Mouse (Mus musculus) forebrain, embryonic 12.5 days (tissue): ENCODE results near the gene Tcfl5. TPM values are rescaled to one million over a fixed set of nuclear protein-coding genes. Genes with fewer than 3 reads are reported as not detected.

ENCODE experiments used
- ATAC-seq: fragments of 200-750 bp; cut with Nextera tagmentation; 2 replicates; pipeline ENCODE4 v1.8.0; 2017; ENCODE audit warnings: moderate TSS enrichment; ENCODE audit not compliant: low FRiP score
- H3K27ac ChIP-seq: fragments of 300-500 bp; sonication (generic); 2 replicates; pipeline ENCODE4 v1.5.1; 2016; ENCODE audit warnings: mild to moderate bottlenecking
- H3K27me3 ChIP-seq: fragments of 300-500 bp; sonication (generic); 2 replicates; pipeline ENCODE4 v1.6.1; 2016; ENCODE audit warnings: mild to moderate bottlenecking
- H3K36me3 ChIP-seq: fragments of 300-500 bp; sonication (generic); replicated peaks from 2 replicates; pipeline ENCODE4 v1.6.1; 2016; ENCODE audit warnings: mild to moderate bottlenecking
- H3K4me1 ChIP-seq: fragments of 300-500 bp; sonication (generic); 2 replicates; pipeline ENCODE4 v1.6.1; 2016
- H3K4me2 ChIP-seq: fragments of 300-500 bp; sonication (generic); 2 replicates; pipeline ENCODE4 v1.6.1; 2016; ENCODE audit warnings: mild to moderate bottlenecking, moderate library complexity
- H3K4me3 ChIP-seq: fragments of 300-500 bp; sonication (generic); replicated peaks from 2 replicates; pipeline ENCODE4 v1.5.1; 2016; ENCODE audit warnings: mild to moderate bottlenecking
- H3K9ac ChIP-seq: fragments of 300-500 bp; sonication (generic); 2 replicates; pipeline ENCODE4 v1.6.1; 2016; ENCODE audit warnings: mild to moderate bottlenecking
- H3K9me3 ChIP-seq: fragments of 300-500 bp; sonication (generic); 2 replicates; pipeline ENCODE4 v1.6.1; 2016
- WGBS: fragments of 180-500 bp; shearing (Covaris S2); methylation state at CpG from one replicate; pipeline ENCODE4 v1.1.7; 2016; 5-methylcytosine and 5-hydroxymethylcytosine counted together
- polyA plus RNA-seq: library from polyadenylated mRNA; unstranded; fragments of >200 nt; fragmentation: Nextera tagmentation; extraction: Ambion mirVana; gene quantifications from 2 replicates; pipeline ENCODE4 v1.2.1, GENCODE M21; 2016

Tcfl5 gene
- polyA plus RNA-seq = 0.15 and 0.26 TPM in 2 replicates

DNA sequence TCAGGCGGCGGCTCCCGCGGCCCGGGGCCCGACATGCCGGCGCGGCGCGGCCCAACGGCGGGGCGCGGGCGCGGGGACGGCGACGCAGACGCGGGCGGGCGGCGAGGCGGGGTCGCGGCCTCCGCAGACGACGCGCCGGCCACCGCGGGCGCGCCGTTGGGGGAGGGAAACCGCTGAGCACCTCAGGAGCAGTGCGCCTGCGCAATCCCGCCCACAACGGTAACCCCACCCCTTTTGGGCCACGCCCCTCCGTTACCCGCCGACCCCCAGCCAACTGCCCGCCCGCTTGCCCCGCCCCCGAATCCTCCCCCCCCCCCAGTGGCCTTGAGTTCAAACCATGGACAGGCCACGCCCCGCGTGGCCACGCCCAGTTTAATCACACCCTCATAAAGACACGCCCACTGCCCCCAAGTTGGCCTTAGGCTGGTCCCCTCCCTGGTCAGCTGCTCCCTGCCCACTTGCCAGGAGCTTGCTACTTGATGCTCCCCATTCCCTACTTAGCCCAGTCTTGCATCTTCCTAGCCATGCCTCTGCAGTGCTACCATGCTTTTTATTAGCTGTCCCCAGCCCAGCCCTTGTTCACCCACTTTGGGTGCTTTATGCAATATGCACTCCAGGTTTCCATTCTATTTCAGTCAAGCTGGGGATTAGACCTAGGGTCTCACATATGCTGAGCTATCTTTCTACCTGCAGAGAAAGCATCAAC is at the start of gene Tcfl5:
Gene Tcfl5 (minus strand): TSS at position 154 of the 706 bp plus-strand sequence.
- Histone ChIP-seq H3K9ac (no peak within 1 kb of the TSS), H3K9me3 (peaks cover 21% of the 10 kb centered on the region), H3K27ac (no peak within 1 kb of the TSS), H3K27me3 (peaks cover 56% of the 10 kb centered on the region), H3K4me2 (peak within 1 kb of the TSS; percentile 44), H3K4me1 (peaks cover 6% of the 10 kb centered on the region), H3K36me3 (no peaks in the 10 kb centered on the region), H3K4me3 (peak within 1 kb of the TSS; percentile 37)
- 3% methylated on average over 41 of the region's 56 CpGs for WGBS
- ATAC-seq = no peak

- H3K4me2 ChIP-seq = no peak overlapping the region
- H3K9me3 ChIP-seq = no peaks in the 10 kb centered on the region
- 85% methylated on average over 5 of the region's 5 CpGs for WGBS
- no peak for ATAC-seq
- peaks cover 9% of the 10 kb centered on the region for H3K4me1 ChIP-seq
- H3K9ac ChIP-seq = no peak overlapping the region
- no peak overlapping the region for H3K27ac ChIP-seq
- H3K36me3 ChIP-seq = peaks cover 62% of the 10 kb centered on the region
- H3K27me3 ChIP-seq = no peaks in the 10 kb centered on the region
- H3K4me3 ChIP-seq = no peak overlapping the region
Measured at GRCm38 (mm10) chr2:180689841-180690240, 47.3 kb upstream of the Tcfl5 start.

DNA sequence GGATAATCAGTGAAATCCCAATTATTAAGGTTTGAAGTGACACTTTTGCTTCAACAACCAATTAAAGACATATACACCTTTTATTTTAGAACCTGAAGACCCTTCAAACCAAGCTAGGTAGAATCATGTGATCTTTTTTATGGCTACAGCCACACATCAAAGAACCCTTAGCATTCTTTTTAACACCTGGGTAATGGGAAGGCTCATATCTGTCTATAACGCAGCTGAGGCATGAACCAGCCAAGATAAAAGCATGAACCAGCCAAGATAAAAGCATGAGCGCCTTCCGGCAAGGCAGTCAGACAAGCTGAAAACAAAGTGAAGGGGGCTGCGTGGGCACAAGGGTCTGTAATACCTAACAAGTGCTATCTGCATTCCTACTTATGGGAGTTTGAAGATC is 41.5 kb upstream of the Tcfl5 start:
- Histone ChIP-seq H3K4me3 (no peak overlapping the region), H3K4me2 (no peak overlapping the region), H3K27ac (no peak overlapping the region), H3K27me3 (no peaks in the 10 kb centered on the region), H3K4me1 (no peaks in the 10 kb centered on the region), H3K36me3 (peaks cover 93% of the 10 kb centered on the region), H3K9me3 (no peaks in the 10 kb centered on the region), H3K9ac (no peak overlapping the region)
- no peak for ATAC-seq
- WGBS = 95% methylated on average over 4 of the region's 4 CpGs

DNA sequence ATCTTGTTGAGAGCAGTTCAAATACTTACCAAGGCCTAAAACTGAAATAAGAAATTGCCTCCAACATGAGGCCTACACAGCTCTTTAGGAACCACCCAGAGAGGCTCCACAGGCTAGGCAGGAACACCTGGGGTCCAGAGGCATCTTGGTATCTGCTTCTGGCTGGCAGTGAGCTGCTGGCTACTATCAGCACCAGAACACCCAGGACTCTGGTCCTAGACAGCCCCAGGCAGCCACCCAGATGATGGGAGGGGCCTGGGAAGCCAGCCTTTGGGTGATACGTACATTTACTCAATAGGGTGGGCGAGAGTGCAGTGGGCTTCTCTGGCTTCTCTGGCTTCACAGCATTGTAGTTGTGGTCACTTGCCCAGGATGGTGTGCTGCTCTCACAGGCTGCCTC is 41.0 kb upstream of the Tcfl5 start:
- 89% methylated on average over 2 of the region's 2 CpGs for WGBS

DNA sequence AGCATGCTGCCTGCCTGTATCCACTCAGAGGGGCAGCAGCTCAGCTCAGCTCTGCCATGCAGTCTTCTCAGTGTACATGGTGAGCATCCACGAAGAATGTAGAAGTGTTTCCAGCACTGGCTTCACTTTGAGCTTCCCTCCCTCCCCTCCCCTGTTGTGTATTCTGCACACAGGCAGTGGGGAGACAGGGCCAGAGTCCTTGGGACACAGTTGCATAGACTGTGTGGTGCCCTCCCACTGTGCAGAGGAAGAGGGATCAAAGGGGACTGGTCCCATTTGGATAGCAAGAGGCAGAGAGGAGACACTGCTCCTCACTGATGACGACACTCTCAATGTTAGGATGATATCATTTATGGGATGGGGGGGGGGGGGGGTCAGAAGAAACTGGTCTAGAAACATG is 38.7 kb upstream of the Tcfl5 start:
- H3K4me3 ChIP-seq = no peak overlapping the region
- H3K4me1 ChIP-seq = no peaks in the 10 kb centered on the region
- no peaks in the 10 kb centered on the region for H3K9me3 ChIP-seq
- no peaks in the 10 kb centered on the region for H3K27me3 ChIP-seq
- H3K9ac ChIP-seq = no peak overlapping the region
- H3K27ac ChIP-seq = no peak overlapping the region
- 77% methylated on average over 2 of the region's 2 CpGs for WGBS
- no peak for ATAC-seq
- H3K4me2 ChIP-seq = no peak overlapping the region
- peaks cover 65% of the 10 kb centered on the region for H3K36me3 ChIP-seq

More for the DNA sequence above, 41.0 kb upstream of the Tcfl5 start:
- no peak overlapping the region for H3K4me3 ChIP-seq
- peaks cover 88% of the 10 kb centered on the region for H3K36me3 ChIP-seq
- H3K9ac ChIP-seq = no peak overlapping the region
- no peaks in the 10 kb centered on the region for H3K9me3 ChIP-seq
- no peak for ATAC-seq
- no peaks in the 10 kb centered on the region for H3K4me1 ChIP-seq
- H3K4me2 ChIP-seq = no peak overlapping the region
- H3K27me3 ChIP-seq = no peaks in the 10 kb centered on the region
- no peak overlapping the region for H3K27ac ChIP-seq

DNA sequence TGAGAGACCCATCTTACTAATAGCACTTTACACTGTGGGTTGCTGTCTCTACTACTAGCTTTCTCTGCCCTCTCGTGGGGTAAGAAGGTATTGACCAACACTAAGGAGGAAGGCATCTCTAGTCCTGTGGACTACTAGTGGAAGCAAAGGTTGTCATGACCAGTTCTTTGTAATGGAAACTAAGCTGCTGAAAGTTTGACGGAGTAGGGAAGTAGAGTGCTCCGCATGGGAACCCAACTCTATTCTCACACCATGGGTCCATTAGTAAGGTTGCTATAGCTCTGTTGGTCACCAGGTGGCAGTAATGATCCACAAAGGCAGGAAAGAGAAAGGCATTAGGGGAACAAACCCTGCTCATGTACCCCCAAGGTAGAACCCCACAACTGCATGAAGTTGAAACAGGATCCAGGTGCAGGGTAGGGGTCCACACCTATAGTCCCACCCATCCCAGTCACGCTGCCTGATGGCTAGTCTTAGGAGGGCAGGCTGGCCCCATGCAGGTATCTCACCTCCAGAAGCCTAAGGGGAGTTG is 36.2 kb upstream of the Tcfl5 start:
- H3K27me3 ChIP-seq = no peaks in the 10 kb centered on the region
- no peak overlapping the region for H3K9ac ChIP-seq
- H3K4me3 ChIP-seq = no peak overlapping the region
- H3K4me1 ChIP-seq = no peaks in the 10 kb centered on the region
- H3K36me3 ChIP-seq = peaks cover 49% of the 10 kb centered on the region
- no peaks in the 10 kb centered on the region for H3K9me3 ChIP-seq
- no peak overlapping the region for H3K4me2 ChIP-seq
- ATAC-seq = peak; percentile 58
- H3K27ac ChIP-seq = no peak overlapping the region
- WGBS = 26% methylated on average over 4 of the region's 4 CpGs

GRCm38 (mm10) chr2:180676706-180677105 is 34.2 kb upstream of the Tcfl5 start:
- H3K4me1 ChIP-seq = no peaks in the 10 kb centered on the region
- H3K4me2 ChIP-seq = no peak overlapping the region
- no peak for ATAC-seq
- no peak overlapping the region for H3K27ac ChIP-seq
- H3K9ac ChIP-seq = no peak overlapping the region
- H3K9me3 ChIP-seq = no peaks in the 10 kb centered on the region
- H3K27me3 ChIP-seq = no peaks in the 10 kb centered on the region
- whole genome bisulfite sequencing = 94% methylated on average over 2 of the region's 2 CpGs
- H3K4me3 ChIP-seq = no peak overlapping the region
- peaks cover 51% of the 10 kb centered on the region for H3K36me3 ChIP-seq

DNA sequence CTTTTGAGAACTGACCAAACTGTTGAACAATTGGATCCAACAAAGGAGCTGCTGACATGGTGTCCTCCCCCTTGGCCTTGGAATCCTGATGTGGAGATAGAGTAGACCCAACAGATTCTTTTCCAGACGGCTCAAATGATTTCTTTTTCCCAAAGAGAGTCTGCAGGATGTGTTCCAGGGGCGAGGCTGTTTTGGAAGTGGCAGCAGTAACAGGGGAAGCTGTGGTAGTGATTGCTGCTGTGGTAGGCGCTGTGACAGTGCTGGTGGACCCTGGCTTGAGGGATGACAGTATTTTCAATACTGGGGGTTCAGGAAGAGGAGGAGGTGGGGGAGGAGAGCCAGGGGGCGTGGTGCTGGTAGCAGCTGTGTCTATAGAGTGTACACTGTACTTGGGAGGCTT is 19.5 kb upstream of the Tcfl5 start:
- 90% methylated on average over 4 of the region's 4 CpGs for WGBS
- H3K4me3 ChIP-seq = no peak overlapping the region
- H3K4me2 ChIP-seq = no peak overlapping the region
- H3K27ac ChIP-seq = no peak overlapping the region
- H3K9me3 ChIP-seq = no peaks in the 10 kb centered on the region
- peaks cover 44% of the 10 kb centered on the region for H3K36me3 ChIP-seq
- peaks cover 8% of the 10 kb centered on the region for H3K4me1 ChIP-seq
- no peak overlapping the region for H3K9ac ChIP-seq
- no peaks in the 10 kb centered on the region for H3K27me3 ChIP-seq
- no peak for ATAC-seq

DNA sequence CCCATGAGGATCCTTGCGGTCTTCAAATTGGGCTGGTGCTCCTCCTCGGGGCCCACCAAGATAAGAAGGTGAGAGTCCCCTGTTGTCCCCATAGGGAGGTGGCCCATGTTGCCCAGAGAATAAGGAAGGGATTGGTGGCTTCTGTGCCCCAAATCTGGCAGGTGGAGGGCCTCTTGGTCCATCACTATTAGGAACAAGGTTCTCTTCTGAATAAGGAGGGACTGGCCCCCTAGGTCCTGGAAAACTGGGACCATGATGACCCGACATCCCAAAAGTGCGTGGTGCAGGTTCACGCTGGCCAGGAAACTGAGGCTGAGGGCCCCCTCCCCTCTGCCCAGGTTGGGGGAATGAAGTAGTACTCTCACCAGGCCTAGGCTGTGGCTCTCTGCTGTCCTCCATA is 18.0 kb upstream of the Tcfl5 start:
- Histone ChIP-seq H3K36me3 (peaks cover 29% of the 10 kb centered on the region), H3K4me1 (peaks cover 8% of the 10 kb centered on the region), H3K27me3 (no peaks in the 10 kb centered on the region), H3K27ac (no peak overlapping the region), H3K9ac (no peak overlapping the region), H3K4me2 (no peak overlapping the region), H3K9me3 (no peaks in the 10 kb centered on the region), H3K4me3 (no peak overlapping the region)
- ATAC-seq = no peak
- 95% methylated on average over 5 of the region's 5 CpGs for WGBS

GRCm38 (mm10) chr2:180659353-180660150 is 17.0 kb upstream of the Tcfl5 start:
- Histone ChIP-seq H3K4me1 (peaks cover 12% of the 10 kb centered on the region), H3K27me3 (no peaks in the 10 kb centered on the region), H3K36me3 (peaks cover 21% of the 10 kb centered on the region), H3K9ac (peak overlapping the region; percentile 44; the same call in 1 of the 2 replicates), H3K9me3 (no peaks in the 10 kb centered on the region), H3K4me3 (peak overlapping the region; percentile 19), H3K4me2 (peak overlapping the region; percentile 48), H3K27ac (no peak overlapping the region)
- 25% methylated on average over 42 of the region's 42 CpGs for WGBS
- peak; percentile 28; the same call in 1 of the 2 replicates for ATAC-seq

- no peak for ATAC-seq
- H3K9me3 ChIP-seq = no peaks in the 10 kb centered on the region
- H3K9ac ChIP-seq = no peak overlapping the region
- no peak overlapping the region for H3K27ac ChIP-seq
- 89% methylated on average over 5 of the region's 5 CpGs for WGBS
- H3K4me1 ChIP-seq = peaks cover 12% of the 10 kb centered on the region
- no peaks in the 10 kb centered on the region for H3K27me3 ChIP-seq
- no peak overlapping the region for H3K4me3 ChIP-seq
- H3K4me2 ChIP-seq = no peak overlapping the region
- H3K36me3 ChIP-seq = peaks cover 21% of the 10 kb centered on the region
Measured at GRCm38 (mm10) chr2:180658381-180658780, 15.9 kb upstream of the Tcfl5 start.

DNA sequence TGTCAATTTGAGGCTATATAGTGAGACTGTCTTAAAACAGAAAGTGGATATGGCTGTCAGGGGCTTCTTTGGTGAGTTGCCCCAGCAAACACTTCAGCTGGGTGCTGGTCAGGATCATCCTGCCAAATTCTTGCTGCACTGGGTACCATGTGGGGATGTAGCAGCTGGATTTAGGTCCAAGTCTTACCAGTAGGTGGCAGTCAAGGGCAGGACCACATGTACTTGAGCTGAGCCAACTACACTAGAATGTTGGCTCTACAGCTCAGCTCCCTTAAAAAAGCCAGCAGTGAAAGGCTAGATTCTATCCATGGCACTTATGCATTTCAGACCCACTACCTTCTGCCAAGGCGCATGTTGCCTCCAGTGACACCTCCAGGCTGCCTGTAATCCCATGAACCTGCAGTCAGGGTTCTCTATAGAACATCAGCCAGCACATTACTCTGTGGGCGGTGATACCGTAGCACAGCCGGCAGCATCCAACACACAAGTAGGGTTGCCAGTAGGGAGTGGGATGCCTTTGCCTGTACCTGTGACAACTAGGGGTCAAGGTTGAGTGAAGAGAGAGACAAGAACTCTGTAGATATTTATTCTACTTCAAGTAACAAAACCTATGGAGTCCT is 15.0 kb upstream of the Tcfl5 start:
- no peak overlapping the region for H3K4me3 ChIP-seq
- no peak overlapping the region for H3K9ac ChIP-seq
- peak; percentile 70; the same call in 1 of the 2 replicates for ATAC-seq
- H3K27ac ChIP-seq = no peak overlapping the region
- WGBS = 69% methylated on average over 4 of the region's 4 CpGs
- peaks cover 12% of the 10 kb centered on the region for H3K4me1 ChIP-seq
- H3K36me3 ChIP-seq = peaks cover 21% of the 10 kb centered on the region
- H3K4me2 ChIP-seq = no peak overlapping the region
- no peaks in the 10 kb centered on the region for H3K9me3 ChIP-seq
- no peaks in the 10 kb centered on the region for H3K27me3 ChIP-seq
